Mouse (Mus musculus) hindbrain, embryonic 12.5 days (tissue): ENCODE data around the gene Cemip2. TPM values are rescaled to one million over a fixed set of nuclear protein-coding genes. Genes with fewer than 3 reads are reported as not detected.

Experiments used
- ATAC-seq: fragments of 200-750 bp; cut with Nextera tagmentation; 2 replicates; pipeline ENCODE4 v1.8.0; 2017; ENCODE audit warnings: moderate TSS enrichment; ENCODE audit not compliant: low FRiP score
- H3K27ac ChIP-seq: fragments of 300-500 bp; sonication (generic); 2 replicates; pipeline ENCODE4 v1.5.1; 2016; ENCODE audit warnings: mild to moderate bottlenecking
- H3K27me3 ChIP-seq: fragments of 300-500 bp; sonication (generic); 2 replicates; pipeline ENCODE4 v1.6.1; 2016; ENCODE audit warnings: mild to moderate bottlenecking
- H3K36me3 ChIP-seq: fragments of 300-500 bp; sonication (generic); 2 replicates; pipeline ENCODE4 v1.6.1; 2016; ENCODE audit warnings: mild to moderate bottlenecking
- H3K4me1 ChIP-seq: fragments of 300-500 bp; sonication (generic); 2 replicates; pipeline ENCODE4 v1.6.1; 2016
- H3K4me2 ChIP-seq: fragments of 300-500 bp; sonication (generic); replicated peaks from 2 replicates; pipeline ENCODE4 v1.6.1; 2016; ENCODE audit warnings: mild to moderate bottlenecking
- H3K4me3 ChIP-seq: fragments of 300-500 bp; sonication (generic); 2 replicates; pipeline ENCODE4 v1.5.1; 2016; ENCODE audit warnings: mild to moderate bottlenecking
- H3K9ac ChIP-seq: fragments of 300-500 bp; sonication (generic); 2 replicates; pipeline ENCODE4 v1.6.1; 2016; ENCODE audit warnings: mild to moderate bottlenecking, moderate library complexity
- H3K9me3 ChIP-seq: fragments of 300-500 bp; sonication (generic); replicated peaks from 2 replicates; pipeline ENCODE4 v1.6.1; 2016; ENCODE audit warnings: mild to moderate bottlenecking
- WGBS: fragments of 180-500 bp; shearing (Covaris S2); methylation state at CpG from one replicate; pipeline ENCODE4 v1.1.7; 2016; 5-methylcytosine and 5-hydroxymethylcytosine counted together
- polyA plus RNA-seq: library from polyadenylated mRNA; unstranded; fragments of >200 nt; fragmentation: Nextera tagmentation; extraction: Ambion mirVana; gene quantifications from 2 replicates; pipeline ENCODE4 v1.2.1, GENCODE M21; 2016

Gene Cemip2
- polyA plus RNA-seq, 1 experiment from 2014 or later, result 92.0 TPM

- H3K9me3 ChIP-seq, result no peaks in the 10 kb centered on the region
- H3K9ac ChIP-seq, result no peak overlapping the region
- H3K4me2 ChIP-seq, result no peak overlapping the region
- H3K27ac ChIP-seq, result no peak overlapping the region
- no peak for ATAC-seq
- no peak overlapping the region for H3K4me3 ChIP-seq
- H3K4me1 ChIP-seq, result no peaks in the 10 kb centered on the region
- no peaks in the 10 kb centered on the region for H3K27me3 ChIP-seq
- no peaks in the 10 kb centered on the region for H3K36me3 ChIP-seq
Observed at GRCm38 (mm10) chr19:21761676-21762075, 16.5 kb upstream of the Cemip2 start.

GRCm38 (mm10) chr19:21764013-21764412 lies 14.1 kb upstream of the Cemip2 start:
- Histone ChIP-seq H3K4me3 (no peak overlapping the region), H3K27me3 (no peaks in the 10 kb centered on the region), H3K4me1 (no peaks in the 10 kb centered on the region), H3K4me2 (no peak overlapping the region), H3K9me3 (no peaks in the 10 kb centered on the region), H3K36me3 (no peaks in the 10 kb centered on the region), H3K27ac (no peak overlapping the region), H3K9ac (no peak overlapping the region)
- WGBS, result 85% methylated on average over 2 of the region's 2 CpGs
- ATAC-seq, result no peak

GRCm38 (mm10) chr19:21764738-21765137 lies 13.4 kb upstream of the Cemip2 start:
- H3K36me3 ChIP-seq, result no peaks in the 10 kb centered on the region
- no peak for ATAC-seq
- no peaks in the 10 kb centered on the region for H3K27me3 ChIP-seq
- H3K9me3 ChIP-seq, result no peaks in the 10 kb centered on the region
- no peak overlapping the region for H3K9ac ChIP-seq
- 93% methylated on average over 3 of the region's 3 CpGs for WGBS
- no peak overlapping the region for H3K4me2 ChIP-seq
- H3K4me3 ChIP-seq, result no peak overlapping the region
- no peaks in the 10 kb centered on the region for H3K4me1 ChIP-seq
- H3K27ac ChIP-seq, result no peak overlapping the region

GRCm38 (mm10) chr19:21767500-21768045 lies 10.6 kb upstream of the Cemip2 start:
- WGBS, result 77% methylated on average over 8 of the region's 9 CpGs
- no peak overlapping the region for H3K4me2 ChIP-seq
- H3K4me1 ChIP-seq, result no peaks in the 10 kb centered on the region
- H3K36me3 ChIP-seq, result no peaks in the 10 kb centered on the region
- no peak overlapping the region for H3K27ac ChIP-seq
- no peaks in the 10 kb centered on the region for H3K9me3 ChIP-seq
- H3K4me3 ChIP-seq, result no peak overlapping the region
- H3K9ac ChIP-seq, result no peak overlapping the region
- ATAC-seq, result no peak
- H3K27me3 ChIP-seq, result no peaks in the 10 kb centered on the region

- no peak overlapping the region for H3K4me2 ChIP-seq
- no peak overlapping the region for H3K9ac ChIP-seq
- no peaks in the 10 kb centered on the region for H3K4me1 ChIP-seq
- H3K27me3 ChIP-seq, result no peaks in the 10 kb centered on the region
- H3K9me3 ChIP-seq, result no peaks in the 10 kb centered on the region
- WGBS, result 52% methylated on average over 3 of the region's 3 CpGs
- no peaks in the 10 kb centered on the region for H3K36me3 ChIP-seq
- ATAC-seq, result no peak
- H3K4me3 ChIP-seq, result no peak overlapping the region
- H3K27ac ChIP-seq, result no peak overlapping the region
Observed at GRCm38 (mm10) chr19:21769796-21770195, 8.3 kb upstream of the Cemip2 start.

- no peaks in the 10 kb centered on the region for H3K9me3 ChIP-seq
- H3K9ac ChIP-seq, result no peak overlapping the region
- 95% methylated on average over 1 of the region's 1 CpGs for WGBS
- no peak overlapping the region for H3K4me2 ChIP-seq
- no peaks in the 10 kb centered on the region for H3K36me3 ChIP-seq
- H3K4me1 ChIP-seq, result no peaks in the 10 kb centered on the region
- H3K27ac ChIP-seq, result no peak overlapping the region
- H3K27me3 ChIP-seq, result no peaks in the 10 kb centered on the region
- ATAC-seq, result no peak
- no peak overlapping the region for H3K4me3 ChIP-seq
Observed at GRCm38 (mm10) chr19:21771586-21771985, 6.6 kb upstream of the Cemip2 start.

- Histone ChIP-seq H3K4me2 (no peak overlapping the region), H3K9ac (no peak overlapping the region), H3K27me3 (no peaks in the 10 kb centered on the region), H3K36me3 (no peaks in the 10 kb centered on the region), H3K9me3 (no peaks in the 10 kb centered on the region), H3K4me3 (no peak overlapping the region), H3K27ac (no peak overlapping the region), H3K4me1 (peaks cover 9% of the 10 kb centered on the region)
- ATAC-seq, result no peak
- 78% methylated on average over 6 of the region's 6 CpGs for WGBS
Observed at GRCm38 (mm10) chr19:21773621-21774020, 4.5 kb upstream of the Cemip2 start.

GRCm38 (mm10) chr19:21775629-21776028 lies 2.5 kb upstream of the Cemip2 start:
- H3K36me3 ChIP-seq, result no peaks in the 10 kb centered on the region
- H3K4me2 ChIP-seq, result no peak overlapping the region
- H3K9ac ChIP-seq, result no peak overlapping the region
- 82% methylated on average over 4 of the region's 4 CpGs for WGBS
- no peaks in the 10 kb centered on the region for H3K27me3 ChIP-seq
- H3K9me3 ChIP-seq, result no peaks in the 10 kb centered on the region
- no peak for ATAC-seq
- no peak overlapping the region for H3K27ac ChIP-seq
- peaks cover 18% of the 10 kb centered on the region for H3K4me1 ChIP-seq
- H3K4me3 ChIP-seq, result no peak overlapping the region

- peaks cover 28% of the 10 kb centered on the region for H3K4me1 ChIP-seq
- H3K36me3 ChIP-seq, result no peaks in the 10 kb centered on the region
- no peak overlapping the region for H3K4me2 ChIP-seq
- 69% methylated on average over 3 of the region's 3 CpGs for WGBS
- no peak overlapping the region for H3K9ac ChIP-seq
- no peaks in the 10 kb centered on the region for H3K27me3 ChIP-seq
- ATAC-seq, result no peak
- no peaks in the 10 kb centered on the region for H3K9me3 ChIP-seq
- H3K4me3 ChIP-seq, result no peak overlapping the region
- no peak overlapping the region for H3K27ac ChIP-seq
Observed at GRCm38 (mm10) chr19:21776671-21777070, 1.5 kb upstream of the Cemip2 start.

GRCm38 (mm10) chr19:21777171-21777731 lies 891 bp upstream of the Cemip2 start:
- H3K36me3 ChIP-seq, result no peaks in the 10 kb centered on the region
- H3K27me3 ChIP-seq, result no peaks in the 10 kb centered on the region
- H3K9me3 ChIP-seq, result no peaks in the 10 kb centered on the region
- peaks cover 34% of the 10 kb centered on the region for H3K4me1 ChIP-seq
- peak overlapping the region; percentile 92; the same call in 1 of the 2 replicates for H3K4me3 ChIP-seq
- peak overlapping the region; percentile 80 for H3K4me2 ChIP-seq
- no peak overlapping the region for H3K9ac ChIP-seq
- no peak overlapping the region for H3K27ac ChIP-seq
- 27% methylated on average over 20 of the region's 20 CpGs for WGBS
- ATAC-seq, result no peak

GRCm38 (mm10) chr19:21779106-21779505 lies 964 bp downstream of the Cemip2 start:
- H3K9me3 ChIP-seq, result no peaks in the 10 kb centered on the region
- H3K4me2 ChIP-seq, result peak overlapping the region; percentile 80
- H3K4me1 ChIP-seq, result peaks cover 50% of the 10 kb centered on the region
- ATAC-seq, result no peak
- H3K36me3 ChIP-seq, result no peaks in the 10 kb centered on the region
- H3K9ac ChIP-seq, result peak overlapping the region; percentile 94
- no peaks in the 10 kb centered on the region for H3K27me3 ChIP-seq
- peak overlapping the region; percentile 97 for H3K27ac ChIP-seq
- 0% methylated on average over 11 of the region's 11 CpGs for WGBS
- H3K4me3 ChIP-seq, result peak overlapping the region; percentile 92

GRCm38 (mm10) chr19:21780663-21781062 lies 2.5 kb downstream of the Cemip2 start:
- peaks cover 65% of the 10 kb centered on the region for H3K4me1 ChIP-seq

GRCm38 (mm10) chr19:21781066-21781786 lies 3.1 kb downstream of the Cemip2 start:
- no peaks in the 10 kb centered on the region for H3K27me3 ChIP-seq
- peak overlapping the region; percentile 94 for H3K9ac ChIP-seq
- 30% methylated on average over 7 of the region's 7 CpGs for WGBS
- peak overlapping the region; percentile 80 for H3K4me2 ChIP-seq
- H3K4me3 ChIP-seq, result peak overlapping the region; percentile 92
- H3K4me1 ChIP-seq, result peaks cover 71% of the 10 kb centered on the region
- peak overlapping the region; percentile 97 for H3K27ac ChIP-seq
- no peaks in the 10 kb centered on the region for H3K9me3 ChIP-seq
- peak; percentile 46 for ATAC-seq
- H3K36me3 ChIP-seq, result no peaks in the 10 kb centered on the region

More at GRCm38 (mm10) chr19:21780663-21781062, 2.5 kb downstream of the Cemip2 start:
- 21% methylated on average over 8 of the region's 8 CpGs for WGBS
- Histone ChIP-seq H3K9me3 (no peaks in the 10 kb centered on the region), H3K9ac (peak overlapping the region; percentile 94), H3K4me3 (peak overlapping the region; percentile 92), H3K4me2 (peak overlapping the region; percentile 80), H3K27ac (peak overlapping the region; percentile 97), H3K36me3 (no peaks in the 10 kb centered on the region), H3K27me3 (no peaks in the 10 kb centered on the region)
- no peak for ATAC-seq
